Mouse (Mus musculus) urinary bladder, adult 18-20 months (tissue): Measurements from ENCODE around the gene Irx6.

ENCODE experiments used
- DNase-seq, 2 experiments: peaks; one replicate each; pipeline ENCODE4 v3.0.0; 2022; ENCODE audit warnings: low spot score in 2 of 2, mixed read lengths in 2 of 2

Irx6 gene

GRCm38 (mm10) chr8:92674244-92675128, at the start of gene Irx6:
TSS of gene Irx6 (plus strand) at chr8:92674288.
- no peak for DNase-seq

GRCm38 (mm10) chr8:92628711-92629650, 45.1 kb upstream of the Irx6 start:
- no peak for DNase-seq

GRCm38 (mm10) chr8:92633199-92633598, 40.9 kb upstream of the Irx6 start:
- no peak for DNase-seq

DNA sequence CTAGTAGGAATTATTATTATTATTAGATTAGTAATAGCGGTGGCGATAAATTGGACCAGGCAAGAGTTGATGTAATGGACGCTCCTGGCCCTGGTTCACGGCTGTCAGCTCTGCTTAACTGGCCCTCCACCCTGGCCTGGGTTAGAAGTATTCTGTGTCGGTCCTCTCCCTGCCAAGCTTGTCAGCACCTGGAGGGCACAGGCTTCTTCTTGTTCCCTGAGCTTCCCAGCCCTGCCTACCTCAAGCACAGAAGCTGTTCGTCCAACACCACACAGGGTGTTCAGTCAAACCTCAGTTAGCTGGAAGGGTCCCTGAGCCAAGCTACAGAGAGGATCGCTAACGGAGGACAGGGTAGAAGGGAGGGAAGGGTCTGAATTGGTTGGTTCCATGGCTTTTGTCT, 33.3 kb upstream of the Irx6 start:
- DNase-seq, result no peak

DNA sequence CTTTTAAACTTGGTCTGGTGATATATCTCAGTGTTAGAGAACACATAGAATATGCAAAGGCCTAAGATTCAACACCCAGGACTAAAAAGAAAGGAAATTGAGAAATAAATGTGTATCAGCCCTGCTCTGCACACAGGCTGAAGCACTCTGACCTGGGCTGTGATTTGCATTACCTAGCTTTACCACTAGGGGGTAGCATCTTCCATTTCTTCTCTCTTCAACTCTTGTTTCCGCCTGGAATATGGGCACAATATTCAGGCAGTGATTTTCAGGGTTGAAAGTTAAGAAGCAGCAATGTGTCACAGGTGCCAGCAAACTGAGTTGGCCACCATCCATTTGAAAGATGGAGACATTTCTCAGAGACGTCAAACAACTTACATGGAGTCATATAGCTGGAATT, 27.5 kb upstream of the Irx6 start:
- DNase-seq, result no peak

DNA sequence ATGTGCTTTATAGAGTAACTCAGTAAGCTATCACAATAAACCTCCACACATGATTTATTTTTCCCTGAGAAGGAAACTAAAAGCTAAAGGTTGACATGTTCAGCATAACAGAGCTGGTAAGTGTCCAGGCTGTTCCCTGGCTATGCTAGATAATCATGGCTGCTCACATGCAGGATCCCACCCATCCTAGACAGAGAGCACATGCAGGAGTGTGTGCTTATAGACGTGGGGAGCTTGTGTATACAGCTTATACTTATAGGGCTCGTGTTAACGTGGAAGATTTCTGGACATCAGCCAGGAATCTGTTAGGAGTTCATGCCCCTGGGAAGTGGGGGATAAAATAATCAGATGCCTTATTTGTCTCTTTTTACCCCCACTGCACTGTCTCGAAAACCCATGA, 9.9 kb upstream of the Irx6 start:
- DNase-seq, result no peak

GRCm38 (mm10) chr8:92670236-92670635, 3.9 kb upstream of the Irx6 start:
- DNase-seq, result no peak

DNA sequence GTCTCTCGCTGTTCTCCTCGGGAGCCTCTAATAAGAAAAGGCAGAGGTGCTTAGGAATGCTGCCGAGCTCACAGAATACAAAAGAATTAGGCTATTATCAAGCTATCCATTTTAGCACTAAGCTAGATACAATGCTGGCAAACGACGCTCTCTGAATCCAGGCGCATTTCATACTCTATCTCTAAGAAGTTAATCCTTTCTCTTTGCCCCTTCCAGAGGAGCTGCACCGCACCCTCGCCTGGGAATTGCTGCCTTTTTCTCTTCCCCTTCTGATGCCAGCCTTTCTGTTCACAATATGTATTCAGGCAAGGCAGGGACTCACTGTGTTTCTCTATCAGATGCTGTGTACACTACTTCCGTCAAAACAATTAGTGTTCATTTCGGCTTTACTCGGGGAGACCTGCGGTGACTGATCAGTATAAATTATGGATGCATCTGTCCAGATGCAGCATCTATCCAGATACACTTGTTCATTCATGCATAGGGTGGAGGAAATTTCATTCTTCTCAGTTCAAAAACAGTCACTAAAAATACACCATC, 3.4 kb upstream of the Irx6 start:
- no peak for DNase-seq

GRCm38 (mm10) chr8:92671892-92672291, 2.2 kb upstream of the Irx6 start:
- no peak for DNase-seq

GRCm38 (mm10) chr8:92673101-92673500, 987 bp upstream of the Irx6 start:
- DNase-seq, result no peak

DNA sequence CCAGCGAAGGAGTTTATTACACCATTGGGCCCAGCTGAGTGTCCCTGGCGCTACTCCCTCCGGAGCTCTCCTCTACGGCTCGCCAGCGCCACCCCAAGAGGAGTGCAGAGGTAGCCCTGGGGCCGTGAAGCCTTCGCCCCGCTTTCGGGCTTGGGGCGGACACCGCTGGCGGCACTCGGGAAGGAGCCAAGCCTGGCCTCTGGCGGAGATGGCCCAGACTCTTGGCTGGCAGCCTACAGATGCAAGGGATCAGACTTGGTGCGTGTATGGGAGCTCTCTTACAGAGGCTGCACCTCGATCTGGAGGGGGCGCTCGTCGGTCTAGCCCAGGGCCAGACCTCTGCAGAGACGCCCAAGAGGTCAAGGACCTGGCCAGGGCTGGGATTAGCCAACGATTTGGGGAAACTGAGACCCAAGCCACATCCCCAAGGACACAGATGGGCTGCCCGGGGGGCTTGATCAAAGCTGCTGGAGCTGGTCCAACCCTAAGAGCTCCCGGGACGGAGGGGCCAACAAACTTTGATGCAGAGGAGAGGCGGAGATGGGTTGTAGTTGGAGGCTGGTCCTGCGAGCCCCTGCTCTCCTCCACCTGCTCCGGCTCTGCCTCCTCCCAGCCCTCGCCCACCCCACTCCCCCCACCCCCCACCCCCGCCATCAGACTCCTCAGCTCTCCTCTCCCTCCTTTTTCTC, 389 bp upstream of the Irx6 start:
- DNase-seq, result peak; percentile 4 to 39

GRCm38 (mm10) chr8:92678407-92678806, 4.3 kb downstream of the Irx6 start:
- DNase-seq, result no peak

DNA sequence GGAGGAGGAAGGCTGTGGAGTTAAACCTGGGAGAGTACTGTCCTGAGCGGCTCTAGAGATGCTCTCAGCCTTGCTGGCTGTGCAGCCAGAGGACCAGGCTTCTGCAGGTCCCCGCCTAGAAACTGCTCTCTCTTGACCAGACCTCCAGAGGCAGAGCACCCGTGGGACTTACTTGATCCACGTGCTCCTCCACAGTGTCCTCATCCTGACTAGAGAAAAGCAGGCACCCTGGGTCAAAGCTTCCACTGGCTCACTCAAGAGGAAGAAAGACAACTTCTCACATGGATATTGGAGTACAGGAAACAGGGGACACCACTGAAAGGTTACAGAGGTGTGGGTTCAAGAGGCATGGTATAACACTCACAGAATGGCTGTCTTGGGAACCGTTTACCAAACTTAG, 23.3 kb downstream of the Irx6 start:
- DNase-seq, result no peak

GRCm38 (mm10) chr8:92698411-92698810, 24.3 kb downstream of the Irx6 start:
- DNase-seq, result no peak

DNA sequence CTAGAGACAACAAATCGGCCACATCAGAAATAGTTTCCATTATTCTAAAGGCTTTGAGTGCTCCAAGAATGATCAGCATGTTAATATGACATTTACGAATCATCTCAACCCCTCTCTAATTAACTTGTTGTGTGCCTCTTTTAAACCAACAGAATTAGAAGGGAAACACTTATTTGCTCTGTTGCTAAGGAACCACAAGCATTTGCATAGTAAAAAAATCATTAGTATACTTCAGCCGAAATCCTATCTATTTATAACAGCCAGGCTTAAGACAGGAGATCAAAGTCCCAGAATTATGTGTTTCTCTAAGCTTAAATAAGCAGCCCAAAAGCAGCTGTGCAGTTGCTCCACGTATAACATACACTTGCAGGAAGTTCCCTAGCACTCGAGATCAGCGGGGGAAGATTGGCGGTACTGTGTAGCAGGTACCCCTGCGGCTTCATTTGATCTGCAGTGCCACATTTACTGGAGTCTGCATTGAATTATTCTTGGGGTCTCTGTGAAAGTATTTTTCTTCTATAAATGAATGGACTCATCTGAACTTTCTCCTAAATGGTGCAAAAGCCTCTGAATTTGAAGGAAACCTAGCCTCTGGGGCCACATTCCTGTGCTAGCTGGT, 25.9 kb downstream of the Irx6 start:
- no peak for DNase-seq

GRCm38 (mm10) chr8:92703375-92703774, 29.3 kb downstream of the Irx6 start:
- no peak for DNase-seq

GRCm38 (mm10) chr8:92706311-92706710, 32.2 kb downstream of the Irx6 start:
- DNase-seq, result no peak

GRCm38 (mm10) chr8:92713286-92713685, 39.2 kb downstream of the Irx6 start:
- DNase-seq, result no peak

GRCm38 (mm10) chr8:92717418-92717817, 43.3 kb downstream of the Irx6 start:
- no peak for DNase-seq

- no peak for DNase-seq
These were observed 44.0 kb downstream of the Irx6 start for GRCm38 (mm10) chr8:92718057-92718456.

GRCm38 (mm10) chr8:92721266-92721935, 47.3 kb downstream of the Irx6 start:
- peak in 1 of 2 experiments; percentile 8 for DNase-seq
